ENCODE assay signal across 7 mouse cellular contexts in genomic region chr7:73559170-73559852, GRCm38 (mm10). TPM values are rescaled to one million over a fixed set of nuclear protein-coding genes. Genes with fewer than 3 reads are reported as not detected.
DNase-seq lines count a peak whose midpoint lies in the region; TF ChIP-seq lines count a peak whose summit lies in the region.

No protein-coding gene starts in this region.

- peak; percentile 19 for DNase-seq in heart, postnatal 25 days (ENCODE audit: low spot score)
- peak; percentile 47 for DNase-seq in lung, postnatal 10 days
- no peak for DNase-seq in urinary bladder, postnatal 10 days (ENCODE audit: low spot score)
- no peak for DNase-seq in cerebellum, adult 11 months
- no peak for DNase-seq in left cerebral cortex, postnatal 14 days (ENCODE audit: low spot score in 2 of 2)

- no peaks in the 10 kb centered on the region for H3K4me1 ChIP-seq in ES-Bruce4 (ENCODE audit: control insufficient read depth, insufficient read depth, low read length)
- H3K4me1 ChIP-seq in bone marrow macrophage, adult 2 months (ENCODE audit: control insufficient read depth, insufficient read depth, low read length) = peaks cover 13% of the 10 kb centered on the region; the same call in 1 of the 2 replicates

- TF ChIP-seq EP300 in ES-Bruce4 (IDR thresholded peaks at IDR 0.05; ENCODE audit: insufficient read depth, low read depth, low read length) = no peak

- H3K9ac ChIP-seq in ES-Bruce4 (ENCODE audit: low read depth, poor library complexity, severe bottlenecking) = peak overlapping the region; percentile 94

- no peak for TF ChIP-seq CTCF in ES-Bruce4 (IDR thresholded peaks at IDR 0.05; ENCODE audit: low read depth, low read length)
- TF ChIP-seq CTCF in bone marrow macrophage, adult 2 months (IDR thresholded peaks at IDR 0.05; ENCODE audit: low read depth, low read length) = no peak

- peak overlapping the region; percentile 72 for H3K4me3 ChIP-seq in ES-Bruce4 (ENCODE audit: low read depth, low read length)
- H3K4me3 ChIP-seq in bone marrow macrophage, adult 2 months (ENCODE audit: insufficient read depth, low read length) = peak overlapping the region; percentile 55

- H3K9me3 ChIP-seq in ES-Bruce4 (replicated peaks; ENCODE audit: control insufficient read depth, insufficient read depth, low read length, poor library complexity, severe bottlenecking) = no peaks in the 10 kb centered on the region

- no peaks in the 10 kb centered on the region for H3K27me3 ChIP-seq in ES-Bruce4 (ENCODE audit: control insufficient read depth, insufficient read depth, low read length, poor library complexity, severe bottlenecking)

- no peak for TF ChIP-seq POLR2A in ES-Bruce4 (IDR thresholded peaks at IDR 0.05; ENCODE audit: insufficient read depth, low read length)
- no peak for TF ChIP-seq POLR2A in bone marrow macrophage, adult 2 months (IDR thresholded peaks at IDR 0.05; ENCODE audit: borderline replicate concordance, low read depth, low read length)

- intact Hi-C loops in heart, postnatal 25 days (cut with DNase I) = no loop called here
- intact Hi-C loops in left cerebral cortex, postnatal 14 days (cut with DNase I) = loop anchor here (2.0 kb wide), 2 partner anchors 23 to 47 kb away; no protein-coding TSS in a partner anchor

- peaks cover 10% of the 10 kb centered on the region for H3K36me3 ChIP-seq in ES-Bruce4 (ENCODE audit: control insufficient read depth, insufficient read depth, low read length, poor library complexity, severe bottlenecking)

- H3K27ac ChIP-seq in ES-Bruce4 (ENCODE audit: insufficient read depth, low read length) = peak overlapping the region; percentile 83
- H3K27ac ChIP-seq in bone marrow macrophage, adult 2 months (ENCODE audit: insufficient read depth, low read depth, low read length) = peak overlapping the region; percentile 100

RNA-seq across cellular contexts. Expression of gene Chd2, which starts 17.7 kb away (rescaled TPM):
- 103 and 104 TPM in 2 replicates for polyA plus RNA-seq in ES-Bruce4 (2011; ENCODE audit: insufficient read depth, insufficient read length, low read depth, missing spikeins)
- polyA plus RNA-seq in bone marrow macrophage, adult 2 months (2012; ENCODE audit: insufficient read depth, insufficient read length, missing spikeins) = 44.4 and 47.9 TPM in 2 replicates
- 10 to 100 TPM; 40.4 to 41.2 TPM for total RNA-seq in heart, postnatal 25 days (2021)
- total RNA-seq in left cerebral cortex, postnatal 14 days (2021) = 10 to 100 TPM; 39.0 to 43.9 TPM

Comparison
In these comparisons a context has a peak if more than half of its experiments do, and no peak if none do; other contexts are left out.
1. DNase-seq: peak in heart, postnatal 25 days (single experiment) and lung, postnatal 10 days (single experiment); none in urinary bladder, postnatal 10 days (single experiment), cerebellum, adult 11 months (single experiment) and left cerebral cortex, postnatal 14 days (0 of 2).